Mouse (Mus musculus): ENCODE results near the gene Nfix. TPM values are rescaled to one million over a fixed set of nuclear protein-coding genes. Genes with fewer than 3 reads are reported as not detected.

Nfix gene
- polyA plus RNA-seq, 1 experiment from 2014 or later: 18.4 TPM

GRCm38 (mm10) chr8:84839411-84839810 lies 39.3 kb upstream of the Nfix start:
- peak overlapping the region; percentile 85; the same call in 1 of the 2 replicates for H3K9ac ChIP-seq
- peak overlapping the region; percentile 88 for H3K4me3 ChIP-seq
- H3K4me1 ChIP-seq: peaks cover 43% of the 10 kb centered on the region
- H3K4me2 ChIP-seq (replicated peaks): peak overlapping the region; percentile 67
- no peak for ATAC-seq (ENCODE audit: insufficient number of reproducible peaks, insufficient read depth, low FRiP score, low TSS enrichment)
- no peak overlapping the region for H3K27ac ChIP-seq
- WGBS: 94% methylated on average over 2 of the region's 2 CpGs
- no peaks in the 10 kb centered on the region for H3K27me3 ChIP-seq
- peaks cover 78% of the 10 kb centered on the region for H3K36me3 ChIP-seq
- no peaks in the 10 kb centered on the region for H3K9me3 ChIP-seq

GRCm38 (mm10) chr8:84838513-84838912 lies 38.4 kb upstream of the Nfix start:
- ATAC-seq (ENCODE audit: insufficient number of reproducible peaks, insufficient read depth, low FRiP score, low TSS enrichment): no peak
- H3K4me2 ChIP-seq (replicated peaks): no peak overlapping the region
- 88% methylated on average over 5 of the region's 5 CpGs for WGBS

GRCm38 (mm10) chr8:84837912-84838470 lies 37.8 kb upstream of the Nfix start:
- Histone ChIP-seq H3K4me1 (peaks cover 32% of the 10 kb centered on the region), H3K4me3 (no peak overlapping the region), H3K27me3 (no peaks in the 10 kb centered on the region), H3K9ac (peak overlapping the region; percentile 6; the same call in 1 of the 2 replicates), H3K4me2 (replicated peaks) (no peak overlapping the region), H3K9me3 (no peaks in the 10 kb centered on the region), H3K27ac (peak overlapping the region; percentile 79; the same call in 1 of the 2 replicates), H3K36me3 (peaks cover 73% of the 10 kb centered on the region)
- 77% methylated on average over 15 of the region's 15 CpGs for WGBS
- ATAC-seq (ENCODE audit: insufficient number of reproducible peaks, insufficient read depth, low FRiP score, low TSS enrichment): no peak

More at GRCm38 (mm10) chr8:84838513-84838912, 38.4 kb upstream of the Nfix start:
- no peaks in the 10 kb centered on the region for H3K27me3 ChIP-seq
- H3K9me3 ChIP-seq: no peaks in the 10 kb centered on the region
- H3K9ac ChIP-seq: no peak overlapping the region
- no peak overlapping the region for H3K4me3 ChIP-seq
- no peak overlapping the region for H3K27ac ChIP-seq
- H3K36me3 ChIP-seq: peaks cover 78% of the 10 kb centered on the region
- peaks cover 35% of the 10 kb centered on the region for H3K4me1 ChIP-seq

- no peak overlapping the region for H3K4me3 ChIP-seq
- H3K36me3 ChIP-seq: peaks cover 66% of the 10 kb centered on the region
- 0 out of 2 replicates have a peak overlapping the region, but pooled peaks have one; percentile 9 for H3K4me2 ChIP-seq (replicated peaks)
- H3K9ac ChIP-seq: peak overlapping the region; percentile 6; the same call in 1 of the 2 replicates
- no peaks in the 10 kb centered on the region for H3K27me3 ChIP-seq
- no peaks in the 10 kb centered on the region for H3K9me3 ChIP-seq
- H3K4me1 ChIP-seq: peaks cover 33% of the 10 kb centered on the region
- peak overlapping the region; percentile 79 for H3K27ac ChIP-seq
- no peak for ATAC-seq (ENCODE audit: insufficient number of reproducible peaks, insufficient read depth, low FRiP score, low TSS enrichment)
- 38% methylated on average over 8 of the region's 8 CpGs for WGBS
Observed at GRCm38 (mm10) chr8:84837149-84837911, 37.2 kb upstream of the Nfix start.

- H3K9me3 ChIP-seq: no peaks in the 10 kb centered on the region
- H3K27ac ChIP-seq: no peak overlapping the region
- no peak overlapping the region for H3K4me3 ChIP-seq
- no peak overlapping the region for H3K4me2 ChIP-seq (replicated peaks)
- no peak for ATAC-seq (ENCODE audit: insufficient number of reproducible peaks, insufficient read depth, low FRiP score, low TSS enrichment)
- H3K36me3 ChIP-seq: peaks cover 55% of the 10 kb centered on the region
- H3K27me3 ChIP-seq: no peaks in the 10 kb centered on the region
- H3K9ac ChIP-seq: no peak overlapping the region
- H3K4me1 ChIP-seq: peaks cover 33% of the 10 kb centered on the region
- WGBS: 80% methylated on average over 10 of the region's 10 CpGs
Observed at GRCm38 (mm10) chr8:84834866-84835855, 35.0 kb upstream of the Nfix start.

- Histone ChIP-seq H3K4me2 (replicated peaks) (no peak overlapping the region), H3K4me3 (0 out of 2 replicates have a peak overlapping the region, but pooled peaks have one; percentile 9), H3K4me1 (peaks cover 27% of the 10 kb centered on the region), H3K9me3 (no peaks in the 10 kb centered on the region), H3K27ac (no peak overlapping the region), H3K9ac (no peak overlapping the region), H3K27me3 (no peaks in the 10 kb centered on the region), H3K36me3 (peaks cover 54% of the 10 kb centered on the region)
- ATAC-seq (ENCODE audit: insufficient number of reproducible peaks, insufficient read depth, low FRiP score, low TSS enrichment): no peak
- WGBS: 86% methylated on average over 19 of the region's 19 CpGs
Observed at GRCm38 (mm10) chr8:84834002-84834865, 34.1 kb upstream of the Nfix start.

- H3K9me3 ChIP-seq: no peaks in the 10 kb centered on the region
- peak overlapping the region; percentile 89 for H3K27ac ChIP-seq
- peak overlapping the region; percentile 55 for H3K4me2 ChIP-seq (replicated peaks)
- peak overlapping the region; percentile 75 for H3K4me3 ChIP-seq
- 66% methylated on average over 10 of the region's 10 CpGs for WGBS
- peaks cover 25% of the 10 kb centered on the region for H3K4me1 ChIP-seq
- peak overlapping the region; percentile 88 for H3K9ac ChIP-seq
- no peak for ATAC-seq (ENCODE audit: insufficient number of reproducible peaks, insufficient read depth, low FRiP score, low TSS enrichment)
- no peaks in the 10 kb centered on the region for H3K27me3 ChIP-seq
- H3K36me3 ChIP-seq: peaks cover 44% of the 10 kb centered on the region
Observed at GRCm38 (mm10) chr8:84832759-84833742, 32.9 kb upstream of the Nfix start.

GRCm38 (mm10) chr8:84832034-84832717 lies 32.0 kb upstream of the Nfix start:
- Histone ChIP-seq H3K9me3 (no peaks in the 10 kb centered on the region), H3K36me3 (peaks cover 35% of the 10 kb centered on the region), H3K27me3 (no peaks in the 10 kb centered on the region), H3K9ac (peak overlapping the region; percentile 88), H3K4me2 (replicated peaks) (peak overlapping the region; percentile 55), H3K27ac (peak overlapping the region; percentile 89), H3K4me1 (peaks cover 16% of the 10 kb centered on the region), H3K4me3 (peak overlapping the region; percentile 75)
- WGBS: 1% methylated on average over 59 of the region's 59 CpGs
- ATAC-seq (ENCODE audit: insufficient number of reproducible peaks, insufficient read depth, low FRiP score, low TSS enrichment): peak; percentile 53

GRCm38 (mm10) chr8:84831490-84831889 lies 31.3 kb upstream of the Nfix start, which contains the start of gene Gadd45gip1:
Gene Gadd45gip1 (plus strand): TSS chr8:84831522.
- Histone ChIP-seq H3K4me3 (peak within 1 kb of the TSS; percentile 75), H3K27me3 (no peaks in the 10 kb centered on the region), H3K27ac (peak within 1 kb of the TSS; percentile 89), H3K4me2 (replicated peaks) (peak within 1 kb of the TSS; percentile 55), H3K9ac (peak within 1 kb of the TSS; percentile 88), H3K9me3 (no peaks in the 10 kb centered on the region), H3K36me3 (peaks cover 28% of the 10 kb centered on the region), H3K4me1 (peaks cover 9% of the 10 kb centered on the region; the same call in 1 of the 2 replicates)
- no peak for ATAC-seq (ENCODE audit: insufficient number of reproducible peaks, insufficient read depth, low FRiP score, low TSS enrichment)
- 82% methylated on average over 11 of the region's 11 CpGs for WGBS
